Mouse (Mus musculus) lung, postnatal 0 days (tissue): Measurements from ENCODE around the gene Gli3.

ENCODE experiments used
- CTCF ChIP-seq: IDR thresholded peaks from 2 replicates; pipeline ENCODE4 v1.5.1; 2016; ENCODE audit warnings: antibody characterized with exemption, mild to moderate bottlenecking
- EP300 ChIP-seq: IDR thresholded peaks from 2 replicates; pipeline ENCODE4 v1.6.1; 2016; ENCODE audit warnings: antibody characterized with exemption, mild to moderate bottlenecking, control low read depth

- TF ChIP-seq EP300: no peak
- TF ChIP-seq CTCF: no peak
Observed at GRCm38 (mm10) chr13:15442002-15442401, 21.0 kb upstream of the Gli3 start.
